In genomic region chr6:30735728-30736371, GRCm38 (mm10) we compare ENCODE assay signal across 8 mouse cellular contexts. TPM values are rescaled to one million over a fixed set of nuclear protein-coding genes. Genes with fewer than 3 reads are reported as not detected.
DNase-seq lines count a peak whose midpoint lies in the region; ATAC-seq and TF ChIP-seq lines count a peak whose summit lies in the region.

No protein-coding gene starts in this region.

- DNase-seq in spleen, adult 2 months (ENCODE audit: low read depth in 1 of 2, low spot score in 2 of 2) = no peak
- DNase-seq in spleen, postnatal 36 days (ENCODE audit: low spot score in 2 of 2) = no peak
- no peak for DNase-seq in liver, embryonic 13.5 days
- DNase-seq in ovary, postnatal 10 days (ENCODE audit: low spot score) = no peak
- no peak for DNase-seq in layer of hippocampus, adult 11-12 months (ENCODE audit: low spot score)
- no peak for DNase-seq in gastrocnemius, adult 8-10 months (ENCODE audit: low spot score in 2 of 2)
- no peak for DNase-seq in layer of hippocampus, postnatal 10 days (ENCODE audit: low spot score in 2 of 2)

- peaks cover 45% of the 10 kb centered on the region for H3K9me3 ChIP-seq in heart, embryonic 14.5 days (ENCODE audit: control insufficient read depth, low read length)
- peaks cover 23% of the 10 kb centered on the region for H3K9me3 ChIP-seq in liver, embryonic 13.5 days (replicated peaks)

- H3K36me3 ChIP-seq in spleen, adult 2 months (ENCODE audit: control insufficient read depth, insufficient read depth, low read length) = no peaks in the 10 kb centered on the region
- H3K36me3 ChIP-seq in heart, embryonic 14.5 days (ENCODE audit: control insufficient read depth, insufficient read depth, low read length) = peaks cover 9% of the 10 kb centered on the region; the same call in 1 of the 2 replicates
- no peaks in the 10 kb centered on the region for H3K36me3 ChIP-seq in liver, embryonic 13.5 days

- WGBS in spleen, adult 2 months = 49% methylated on average over 15 of the region's 15 CpGs
- 47% methylated on average over 15 of the region's 15 CpGs for WGBS in heart, embryonic 14.5 days
- 39% methylated on average over 15 of the region's 15 CpGs for WGBS in liver, embryonic 13.5 days (ENCODE audit: insufficient replicate concordance)

- peaks cover 4% of the 10 kb centered on the region; the same call in 1 of the 2 replicates for H3K27me3 ChIP-seq in spleen, adult 2 months (ENCODE audit: control insufficient read depth, insufficient read depth, low read length)
- no peaks in the 10 kb centered on the region for H3K27me3 ChIP-seq in heart, embryonic 14.5 days (ENCODE audit: control insufficient read depth, insufficient read depth, low read length)
- H3K27me3 ChIP-seq in liver, embryonic 13.5 days = peaks cover 85% of the 10 kb centered on the region

- H3K4me1 ChIP-seq in spleen, adult 2 months (ENCODE audit: control insufficient read depth, insufficient read depth, insufficient read length) = peaks cover 2% of the 10 kb centered on the region; the same call in 1 of the 2 replicates
- peaks cover 4 to 6% of the 10 kb centered on the region in 2 experiments; a peak in 2 of 4 replicates for H3K4me1 ChIP-seq in heart, embryonic 14.5 days (ENCODE audit: control insufficient read depth in 2 of 2, insufficient read depth in 2 of 2, low read length in 2 of 2)
- H3K4me1 ChIP-seq in liver, embryonic 13.5 days (replicated peaks) = no peaks in the 10 kb centered on the region; the same call in 1 of the 2 replicates

- H3K27ac ChIP-seq in spleen, adult 2 months (ENCODE audit: insufficient read depth, low read length) = no peak overlapping the region
- H3K27ac ChIP-seq in heart, embryonic 14.5 days (replicated peaks in 1 of 2; ENCODE audit: control insufficient read depth in 1 of 2, insufficient read depth in 1 of 2, low read depth in 2 of 2, low read length in 2 of 2) = peak overlapping the region; percentile 75 to 84
- H3K27ac ChIP-seq in liver, embryonic 13.5 days = no peak overlapping the region

- TF ChIP-seq POLR2A in spleen, adult 2 months (IDR thresholded peaks at IDR 0.05; ENCODE audit: low read depth, low read length) = no peak

- peak overlapping the region; percentile 67 for H3K9ac ChIP-seq in heart, embryonic 14.5 days (ENCODE audit: low read length)
- no peak overlapping the region for H3K9ac ChIP-seq in liver, embryonic 13.5 days

- no peak for ATAC-seq in heart, embryonic 14.5 days (ENCODE audit: insufficient number of reproducible peaks, insufficient read depth, low FRiP score, low read depth)
- ATAC-seq in liver, embryonic 13.5 days (ENCODE audit: low read depth) = no peak

- peak overlapping the region; percentile 31 for H3K4me3 ChIP-seq in spleen, adult 2 months (ENCODE audit: extremely low read depth, insufficient read depth, insufficient read length)
- H3K4me3 ChIP-seq in heart, embryonic 14.5 days (ENCODE audit: control insufficient read depth in 1 of 2, insufficient read depth in 1 of 2, low read depth in 1 of 2, low read length in 2 of 2) = peak overlapping the region; percentile 33 to 54
- H3K4me3 ChIP-seq in liver, embryonic 13.5 days (replicated peaks) = 0 out of 2 replicates have a peak overlapping the region, but pooled peaks have one; percentile 18

- H3K4me2 ChIP-seq in heart, embryonic 14.5 days (ENCODE audit: low read length) = peak overlapping the region; percentile 81
- H3K4me2 ChIP-seq in liver, embryonic 13.5 days = peak overlapping the region; percentile 38

- TF ChIP-seq CTCF in spleen, adult 2 months (IDR thresholded peaks at IDR 0.05; ENCODE audit: extremely low read depth, insufficient read depth, insufficient read length, insufficient replicate concordance) = no peak

RNA-seq across cellular contexts. Expression of gene Mest, which starts 12.5 kb away (rescaled TPM):
- 7.6 and 60.5 TPM in 2 replicates for polyA plus RNA-seq in spleen, adult 2 months (2012; rRNA removed)
- polyA plus RNA-seq in heart, embryonic 14.5 days (2014; fragmentation: Nextera tagmentation; extraction: Ambion mirVana) = 2,556 and 2,705 TPM in 2 replicates
- polyA plus RNA-seq in liver, embryonic 13.5 days (2015; fragmentation: Nextera tagmentation; extraction: Ambion mirVana) = 185 and 233 TPM in 2 replicates
- total RNA-seq in gastrocnemius, adult 8-10 months (2022) = 1 to 10 TPM; 1.2 to 2.9 (median 1.5) TPM
- 10 to 100 TPM; 77.2 to 86.6 TPM for total RNA-seq in layer of hippocampus, postnatal 10 days (2021)

RNA-seq across cellular contexts. Expression of gene Cep41, which starts 42.3 kb away (rescaled TPM):
- polyA plus RNA-seq in spleen, adult 2 months (2012; rRNA removed) = 2.7 and 2.9 TPM in 2 replicates
- polyA plus RNA-seq in heart, embryonic 14.5 days (2014; fragmentation: Nextera tagmentation; extraction: Ambion mirVana) = 9.6 and 11.3 TPM in 2 replicates
- 5.2 and 7.3 TPM in 2 replicates for polyA plus RNA-seq in liver, embryonic 13.5 days (2015; fragmentation: Nextera tagmentation; extraction: Ambion mirVana)
- total RNA-seq in gastrocnemius, adult 8-10 months (2022) = under 1 TPM; 0.12 to 0.83 (median 0.41) TPM
- total RNA-seq in layer of hippocampus, postnatal 10 days (2021) = 1 to 10 TPM; 5.7 to 7.0 TPM

Comparison
In these comparisons a context has a peak if more than half of its experiments do, and no peak if none do; other contexts are left out.
1. H3K27ac ChIP-seq: peak in heart, embryonic 14.5 days (2 of 2); none in spleen, adult 2 months (single experiment) and liver, embryonic 13.5 days (single experiment).
2. Peak in every context shown above with its lines, with median percentiles within 50 percentile points of each other: H3K4me3 ChIP-seq.